Mouse (Mus musculus) heart, adult 2 months (tissue): ENCODE data around the gene Adora1.

ENCODE experiments used
- CTCF ChIP-seq: fragments of 200-600 bp; IDR thresholded peaks from 2 replicates; pipeline ENCODE4 v1.8.1; 2022; ENCODE audit warnings: antibody characterized with exemption, mild to moderate bottlenecking, moderate library complexity
- EP300 ChIP-seq: fragments of 200-500 bp; IDR thresholded peaks from 2 replicates; pipeline ENCODE4 v1.6.1; 2011; ENCODE audit warnings: low read depth, low read length, control low read depth; ENCODE audit not compliant: insufficient read depth
- POLR2A ChIP-seq: fragments of 200-500 bp; IDR thresholded peaks from 2 replicates; pipeline ENCODE4 v1.6.1; 2011; ENCODE audit warnings: mild to moderate bottlenecking, low read depth, low read length, control low read depth; ENCODE audit not compliant: insufficient read depth

GRCm38 (mm10) chr1:134219608-134220007 is 15.6 kb downstream of the Adora1 start:
- TF ChIP-seq CTCF (no peak), POLR2A (no peak), EP300 (no peak)
